Mouse (Mus musculus) ES-CJ7 (cell line): ENCODE measurements around the gene Pla2g4a.
"Not testable (repeated sequence)": the region's sequence is repeated elsewhere in the genome, so short reads cannot be mapped to it uniquely, and the experiment has no call there.

Source experiments
- DNase-seq: peaks from one replicate; pipeline ENCODE4 v3.0.0; 2011; ENCODE audit warnings: low read depth, low spot score

The Pla2g4a gene

GRCm38 (mm10) chr1:149937825-149938224 lies 23.3 kb downstream of the Pla2g4a start:
- DNase-seq, result no peak

DNA sequence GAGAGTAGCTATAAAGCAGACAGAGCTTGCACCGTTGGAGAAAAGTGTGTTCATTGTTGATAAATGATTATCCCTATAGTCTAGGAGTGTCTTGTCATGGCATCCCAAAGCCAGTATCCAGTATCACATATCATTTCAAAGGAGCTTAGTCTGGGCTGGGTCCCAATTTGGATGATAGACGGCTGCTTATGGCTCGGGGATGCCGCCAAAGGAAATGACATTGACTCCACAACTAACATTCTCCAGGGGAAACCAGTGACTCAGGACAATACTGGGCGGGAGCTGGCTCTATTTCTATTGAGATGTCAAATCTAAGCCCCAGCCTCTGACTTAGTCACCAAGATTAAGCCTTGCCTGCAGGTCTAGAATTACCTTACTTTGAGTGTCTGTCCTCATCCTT lies 31.9 kb downstream of the Pla2g4a start:
- no peak for DNase-seq

DNA sequence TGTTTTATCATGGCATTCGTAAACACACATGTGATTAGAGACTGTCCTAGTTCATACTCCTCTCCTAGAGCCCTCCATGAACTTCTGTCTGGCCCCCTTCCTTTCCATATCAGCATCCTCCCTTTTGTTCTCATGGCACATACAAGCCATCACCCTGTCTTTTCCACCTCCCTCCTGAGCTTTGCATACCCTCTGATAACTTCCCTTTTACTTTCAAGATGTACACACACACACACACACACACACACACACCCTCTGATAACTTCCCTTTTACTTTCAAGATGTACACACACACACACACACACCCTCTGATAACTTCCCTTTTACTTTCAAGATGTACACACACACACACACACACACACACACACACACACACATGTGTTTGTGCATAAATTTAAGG lies 37.4 kb downstream of the Pla2g4a start:
- DNase-seq, result not testable (repeated sequence)

- no peak for DNase-seq
Measured at GRCm38 (mm10) chr1:149922219-149922618, 38.9 kb downstream of the Pla2g4a start.

DNA sequence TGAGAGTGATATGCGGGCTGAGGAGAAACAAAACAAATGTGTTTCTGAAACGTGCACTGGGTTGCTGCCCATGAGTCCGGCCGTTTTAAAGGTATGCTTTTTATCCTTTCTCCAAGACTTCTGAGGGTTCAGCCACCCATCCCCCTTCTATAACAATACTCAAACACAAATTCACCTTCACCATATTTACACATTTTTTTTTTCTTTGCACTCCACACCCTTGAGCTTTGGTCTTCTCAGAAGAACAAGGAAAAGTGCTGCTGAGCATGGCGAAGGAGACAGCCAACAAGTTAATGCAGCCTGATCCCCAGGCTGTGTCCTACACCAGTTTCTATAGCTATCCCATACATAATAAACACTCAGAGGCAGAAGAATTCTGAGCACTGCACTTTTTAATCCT lies 39.8 kb downstream of the Pla2g4a start:
- no peak for DNase-seq

DNA sequence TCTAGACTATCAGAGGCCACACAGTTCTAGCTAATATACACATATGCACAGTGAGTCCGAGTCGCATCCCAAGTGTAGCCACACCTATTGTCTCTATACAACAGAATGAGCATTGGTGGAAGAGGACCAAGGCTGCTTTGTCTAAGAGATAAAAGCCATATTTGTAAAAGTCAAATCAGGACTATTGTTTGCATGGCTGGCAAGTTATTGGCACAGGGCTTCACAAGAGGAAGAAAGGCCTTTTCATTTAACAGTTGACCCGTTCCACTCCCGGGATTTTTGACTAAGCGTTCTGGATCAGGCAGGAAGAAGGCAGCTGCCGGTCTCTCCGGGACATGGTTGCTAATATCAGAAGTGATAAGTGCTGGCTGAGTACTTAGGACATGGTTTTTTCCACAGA lies 41.8 kb downstream of the Pla2g4a start:
- DNase-seq, result no peak

DNA sequence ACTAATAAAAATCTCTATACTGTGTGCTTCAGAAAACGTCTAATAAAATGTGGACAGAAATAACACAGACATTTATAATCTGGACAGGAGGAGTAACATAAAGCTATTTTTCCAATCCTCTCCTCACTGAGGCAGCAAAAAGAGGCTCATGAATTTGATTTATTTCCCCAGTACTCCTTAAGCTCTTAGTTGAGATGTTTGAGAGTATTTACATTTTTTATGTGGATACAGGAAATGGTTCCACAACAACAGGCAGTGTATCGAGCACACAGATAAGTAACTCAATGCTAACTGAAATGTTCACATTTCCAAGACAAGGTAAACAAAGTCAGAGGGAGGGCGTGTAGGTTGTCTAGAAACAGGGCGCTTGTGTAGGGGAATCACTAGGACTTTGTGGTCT lies 48.1 kb downstream of the Pla2g4a start:
- DNase-seq, result peak; percentile 12

- no peak for DNase-seq
Measured at GRCm38 (mm10) chr1:149911050-149911449, 50.0 kb downstream of the Pla2g4a start.

GRCm38 (mm10) chr1:149898001-149898625 lies 63.0 kb downstream of the Pla2g4a start:
- DNase-seq, result no peak

DNA sequence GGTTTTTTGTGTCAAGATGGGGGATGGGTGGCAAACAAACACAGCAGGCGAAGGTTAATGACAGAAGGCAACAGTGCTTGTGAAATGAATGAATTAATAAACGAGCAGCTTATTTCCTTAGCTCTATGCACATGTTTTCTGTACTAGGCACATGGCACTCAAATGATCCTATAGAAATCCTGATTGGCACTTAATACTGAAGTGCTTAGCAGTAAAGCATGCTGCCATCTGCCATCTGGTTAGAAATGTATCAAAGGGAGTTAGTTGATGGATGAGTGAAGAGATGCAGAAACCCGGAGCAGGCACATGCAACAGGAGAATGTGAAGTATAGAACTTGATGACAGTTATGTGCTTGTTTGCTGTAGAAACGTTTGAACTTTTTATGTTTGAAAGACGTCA lies 64.5 kb downstream of the Pla2g4a start:
- DNase-seq, result no peak

GRCm38 (mm10) chr1:149894940-149895339 lies 66.2 kb downstream of the Pla2g4a start:
- DNase-seq, result no peak

DNA sequence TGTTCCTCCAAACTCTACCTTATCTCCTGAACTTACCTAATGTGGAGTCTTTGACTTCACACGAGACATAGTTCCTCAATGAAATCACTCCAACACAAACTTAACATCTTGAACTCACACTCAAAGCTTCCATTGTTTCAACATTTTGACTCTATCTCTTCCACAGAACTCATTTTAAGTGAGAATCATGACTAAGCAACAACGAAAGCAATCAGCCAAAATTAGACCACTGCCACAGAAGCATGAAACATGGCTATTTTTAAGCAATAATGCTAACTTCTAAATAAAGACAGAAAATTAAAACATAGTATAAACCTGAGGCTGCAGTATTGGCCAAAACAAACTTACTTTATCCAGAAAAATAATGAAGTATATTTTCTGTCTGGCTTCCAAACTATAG lies 67.2 kb downstream of the Pla2g4a start:
- DNase-seq, result no peak

GRCm38 (mm10) chr1:149891057-149891456 lies 70.0 kb downstream of the Pla2g4a start:
- DNase-seq, result no peak

- DNase-seq, result no peak
Measured at GRCm38 (mm10) chr1:149882419-149883025, 78.6 kb downstream of the Pla2g4a start.

- DNase-seq, result no peak
Measured at GRCm38 (mm10) chr1:149878175-149878574, 82.9 kb downstream of the Pla2g4a start.

DNA sequence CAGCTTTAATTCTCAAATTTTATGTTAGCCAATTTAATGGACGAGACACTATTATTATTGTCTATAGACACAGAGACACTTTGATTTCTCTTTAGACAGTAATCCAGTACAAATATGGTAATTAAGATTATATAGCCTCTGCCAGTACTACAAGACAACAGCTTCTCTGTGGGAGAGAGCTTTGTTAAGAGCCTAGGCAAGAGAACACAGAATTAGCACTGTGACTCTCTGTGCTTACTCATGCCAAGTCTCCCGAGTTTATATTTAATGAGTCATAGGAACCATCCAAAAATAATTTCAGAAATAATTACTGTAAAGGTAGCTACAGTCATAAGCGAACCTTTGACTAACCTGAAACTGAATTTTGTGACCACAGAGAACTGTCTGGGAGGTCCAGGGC lies 84.6 kb downstream of the Pla2g4a start:
- DNase-seq, result no peak

- no peak for DNase-seq
Measured at GRCm38 (mm10) chr1:149871625-149872024, 89.5 kb downstream of the Pla2g4a start.

DNA sequence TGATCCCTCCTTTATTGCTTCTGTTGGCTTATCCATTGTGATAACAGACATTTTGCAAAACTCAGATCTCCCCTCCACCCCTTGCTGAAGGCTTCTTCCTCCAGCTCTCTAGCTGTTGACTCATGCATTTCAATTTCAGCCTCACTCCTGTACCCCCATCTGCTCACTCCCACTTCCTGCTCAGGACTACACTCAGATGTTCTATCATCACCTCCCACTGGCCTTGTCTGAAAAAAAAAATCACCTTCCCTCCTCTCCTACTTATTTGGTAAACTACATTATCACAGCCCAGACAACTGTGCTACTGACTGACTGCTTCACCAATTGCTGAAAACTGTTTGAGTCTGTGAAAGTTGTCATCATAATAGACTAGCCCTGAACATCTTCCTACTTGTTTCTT lies 93.8 kb downstream of the Pla2g4a start:
- DNase-seq, result no peak

DNA sequence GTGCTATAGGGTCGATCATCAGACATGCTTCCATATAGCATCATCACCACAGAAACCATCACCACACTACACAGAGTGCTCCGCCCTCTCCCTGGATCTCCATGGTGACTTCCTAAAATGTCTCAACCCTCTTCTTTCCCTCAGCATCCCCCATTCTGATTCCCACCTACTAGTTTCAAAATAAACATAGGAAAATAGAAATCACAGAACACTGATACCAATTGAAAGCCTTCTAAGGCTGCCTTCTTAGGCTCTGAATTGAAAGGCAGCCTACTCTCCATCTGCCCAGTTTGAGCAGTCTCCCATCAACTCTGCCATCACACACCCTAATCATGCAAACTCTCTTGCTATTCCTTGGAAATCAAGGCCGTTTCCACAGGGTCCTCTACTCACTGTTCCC lies 94.9 kb downstream of the Pla2g4a start:
- DNase-seq, result no peak

DNA sequence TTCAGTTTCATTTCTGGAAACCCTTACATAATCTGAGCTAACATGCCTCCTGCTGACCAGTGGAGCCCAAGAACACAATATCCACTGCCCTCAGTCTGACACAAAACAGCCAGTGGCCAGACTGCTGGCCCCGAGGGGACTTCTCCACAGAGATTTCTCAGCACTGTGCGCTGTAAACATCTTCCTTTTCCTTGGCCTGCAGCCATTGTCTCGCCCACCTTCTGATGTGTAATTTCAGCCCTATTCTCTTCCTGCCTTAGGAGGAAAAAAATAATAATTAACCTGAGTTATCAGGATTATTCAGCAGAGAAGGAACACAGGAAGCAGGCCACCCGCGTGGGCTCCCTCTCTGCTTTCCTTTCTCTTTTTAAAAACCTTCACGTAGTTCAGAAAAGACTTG lies 98.3 kb downstream of the Pla2g4a start:
- no peak for DNase-seq

DNA sequence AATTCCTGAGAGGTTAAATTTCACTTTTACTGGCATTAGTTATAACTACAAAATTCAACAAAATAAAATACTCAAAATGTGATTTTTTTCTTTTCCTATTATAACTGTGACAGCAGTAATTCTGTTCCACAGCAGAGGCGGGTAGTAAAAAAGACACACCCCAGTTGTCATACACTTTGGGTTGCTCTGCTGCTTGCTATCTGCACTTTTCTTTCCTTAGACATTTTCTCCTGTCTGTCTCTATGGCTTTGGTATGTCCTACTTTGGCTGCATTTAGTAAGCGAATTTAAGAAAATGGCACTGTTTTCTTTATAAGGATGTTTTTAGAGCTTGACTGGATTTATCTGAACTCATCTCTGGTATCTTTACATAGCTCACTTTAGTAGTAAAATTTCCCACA lies 98.9 kb downstream of the Pla2g4a start:
- DNase-seq, result no peak

DNA sequence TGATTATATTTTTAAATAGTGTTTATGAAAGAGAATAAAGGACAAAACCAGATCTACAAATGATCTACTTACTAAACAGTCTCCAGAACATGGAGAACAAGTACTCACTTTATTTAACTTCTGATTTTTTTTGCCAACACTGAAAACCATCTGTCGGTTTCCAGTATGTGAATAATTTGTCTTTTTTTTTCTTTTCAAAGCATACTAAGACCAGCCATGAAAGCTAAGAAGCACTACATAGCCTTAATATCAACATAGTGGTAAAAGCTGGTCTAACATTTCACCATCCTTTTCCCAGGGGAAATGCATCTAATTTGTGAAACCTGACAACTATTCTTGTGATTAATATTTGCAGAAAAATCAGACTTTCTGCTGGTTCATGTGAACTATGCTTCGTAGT lies 99.5 kb downstream of the Pla2g4a start:
- no peak for DNase-seq

DNA sequence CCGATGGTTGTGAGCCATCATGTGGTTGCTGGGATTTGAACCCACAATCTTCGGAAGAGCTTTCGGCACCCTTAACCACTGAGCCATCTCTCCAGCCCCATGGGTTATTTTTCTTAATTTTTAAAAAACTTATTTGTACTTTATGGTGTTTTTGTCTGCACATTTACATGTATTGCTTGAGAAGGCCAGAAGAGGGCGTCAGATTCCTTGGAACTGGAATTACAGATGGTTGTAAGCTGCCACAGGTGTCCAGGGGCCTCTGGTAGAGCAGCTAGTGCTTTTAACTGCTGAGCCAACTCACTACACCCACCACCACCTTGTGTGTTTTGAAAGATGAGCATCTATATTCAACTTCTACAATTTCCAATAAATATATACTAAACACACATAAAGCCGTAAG lies 102.4 kb downstream of the Pla2g4a start:
- DNase-seq, result peak; percentile 46

DNA sequence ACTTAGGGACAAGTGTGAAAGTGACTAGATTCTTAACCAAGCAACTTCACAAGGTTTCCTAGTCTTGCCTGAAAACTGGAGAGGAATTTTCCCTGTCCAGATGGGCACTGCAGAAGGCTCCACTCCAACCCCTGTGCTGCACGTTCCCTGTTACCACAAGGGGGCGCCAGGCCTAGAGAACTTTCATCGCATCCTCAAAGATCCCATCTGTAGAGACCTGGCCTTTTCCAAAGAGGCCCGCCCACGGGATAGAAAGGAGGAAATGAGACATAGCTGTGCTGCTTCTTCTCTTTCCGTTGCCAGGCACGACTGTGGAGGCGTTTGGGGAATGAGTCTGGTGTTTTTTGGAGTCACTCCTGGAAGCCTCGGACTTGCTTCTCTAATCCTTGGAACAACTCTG lies 104.4 kb downstream of the Pla2g4a start:
- DNase-seq, result peak; percentile 85
